Mouse (Mus musculus) lung, postnatal 0 days (tissue): ENCODE data around the gene Castor1.

Source experiments
- CTCF ChIP-seq: IDR thresholded peaks from 2 replicates; pipeline ENCODE4 v1.5.1; 2016; ENCODE audit warnings: antibody characterized with exemption, mild to moderate bottlenecking
- EP300 ChIP-seq: IDR thresholded peaks from 2 replicates; pipeline ENCODE4 v1.6.1; 2016; ENCODE audit warnings: antibody characterized with exemption, mild to moderate bottlenecking, control low read depth

- TF ChIP-seq CTCF (no peak), EP300 (no peak)
Observed at GRCm38 (mm10) chr11:4256846-4257607, 39.0 kb downstream of the Castor1 start, which contains the start of gene Lif.
